Mouse (Mus musculus): ENCODE results near the gene Rhbdl1.

- no peak for TF ChIP-seq CTCF (conservative IDR thresholded peaks at IDR 0.05; ENCODE audit: insufficient read depth, insufficient read length, low read depth, low read length)
- TF ChIP-seq POLR2A (IDR thresholded peaks at IDR 0.05; ENCODE audit: low read depth, low read length), result peak; percentile 27
Measured at GRCm38 (mm10) chr17:25832436-25833290, 4.4 kb downstream of the Rhbdl1 start.
